In the genomic region with DNA sequence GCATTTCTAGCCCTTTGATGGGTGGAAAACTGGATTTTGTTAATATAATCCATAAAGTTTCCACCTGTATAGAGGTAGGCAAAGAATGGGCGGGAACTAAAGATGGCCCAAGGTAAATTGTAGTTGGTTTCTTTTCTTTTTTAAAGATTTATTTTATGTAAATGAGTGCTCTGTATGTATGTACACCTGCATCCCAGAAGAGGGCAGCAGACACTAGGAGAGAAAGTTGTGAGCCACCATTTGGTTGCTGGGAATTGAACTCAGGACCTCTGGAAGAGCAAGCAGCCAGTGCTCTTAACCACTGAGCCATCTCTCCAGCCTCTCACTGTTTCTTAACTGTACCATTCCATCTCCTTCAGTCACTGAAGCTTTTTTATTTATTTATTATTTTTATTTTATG, we compare ENCODE assay signal across 30 mouse cellular contexts. TPM values are rescaled to one million over a fixed set of nuclear protein-coding genes. Genes with fewer than 3 reads are reported as not detected.
DNase-seq lines count a peak whose midpoint lies in the region; ATAC-seq and TF ChIP-seq lines count a peak whose summit lies in the region.
"Had no signal": no experiment of that assay in that cellular context is flagged by ENCODE, and none has a peak within 500 bp of the region (broad histone marks: within the 10 kb centered on the region; RNA-seq: fewer than 3 reads in every experiment).

No protein-coding gene starts in this region.

- dilution Hi-C loops in CH12.LX (cut with MboI; ENCODE audit: extremely low pct_ligation_motif_present, extremely low pct_unique_long_range_greater_than_20kb, low sequenced_read_pairs) = no loop called here

- no peak for DNase-seq in hindbrain, postnatal 0 days (ENCODE audit: low spot score)
- DNase-seq in hindbrain, embryonic 14.5 days (ENCODE audit: low spot score) = no peak
- DNase-seq in liver, embryonic 14.5 days (ENCODE audit: low read depth in 3 of 3, low spot score in 3 of 3) = no peak
- DNase-seq in liver = no peak
- no peak for DNase-seq in CH12.LX (ENCODE audit: extremely low read depth)
- DNase-seq in ES-CJ7 (ENCODE audit: low read depth, low spot score) = peak; percentile 42
- DNase-seq in thymus, postnatal 0 days (ENCODE audit: low spot score) = no peak
- no peak for DNase-seq in adrenal gland, postnatal 4 days (ENCODE audit: low spot score in 2 of 2)
- DNase-seq: adrenal gland, postnatal 14 days; cerebellum, adult 11-12 months; cerebellum, adult 9-11 months; gastrocnemius, postnatal 14 days; heart, adult 11 months; heart, postnatal 4 days; kidney, adult 8-10 months; kidney, postnatal 10 days; lung, postnatal 4 days had no signal

- no peak for TF ChIP-seq EP300 in liver, embryonic 14.5 days (IDR thresholded peaks at IDR 0.05; ENCODE audit: low read depth)
- no peak for TF ChIP-seq EP300 in CH12.LX (IDR thresholded peaks at IDR 0.05; ENCODE audit: low read length)

- no peak for ATAC-seq in hindbrain, postnatal 0 days
- ATAC-seq in hindbrain, embryonic 14.5 days (ENCODE audit: low FRiP score) = no peak
- ATAC-seq in liver, embryonic 14.5 days (ENCODE audit: insufficient read depth) = no peak

- TF ChIP-seq CTCF in hindbrain, postnatal 0 days (IDR thresholded peaks at IDR 0.05; ENCODE audit: low read depth) = 0 out of 2 replicates have a peak, but pooled peaks have one; percentile 24
- 0 out of 2 replicates have a peak, but pooled peaks have one; percentile 34 for TF ChIP-seq CTCF in liver, embryonic 14.5 days (IDR thresholded peaks at IDR 0.05; ENCODE audit: low read depth)
- TF ChIP-seq CTCF in CH12.LX (conservative IDR thresholded peaks at IDR 0.05 in 1 of 2, IDR thresholded peaks at IDR 0.05 in 1 of 2; ENCODE audit: low read depth in 2 of 2, low read length in 2 of 2) = peak in 1 of 2 experiments; percentile 49; a peak in 2 of 4 replicates

- peak; percentile 24 for TF ChIP-seq RAD21 in CH12.LX (IDR thresholded peaks at IDR 0.05; ENCODE audit: low read depth, low read length)

- no peak overlapping the region for H3K9ac ChIP-seq in hindbrain, postnatal 0 days (replicated peaks; ENCODE audit: low read length)
- H3K9ac ChIP-seq in hindbrain, embryonic 14.5 days = no peak overlapping the region
- no peak overlapping the region for H3K9ac ChIP-seq in liver, embryonic 14.5 days (replicated peaks)
- H3K9ac ChIP-seq in CH12.LX (ENCODE audit: insufficient read depth, low read depth) = no peak overlapping the region
- H3K9ac ChIP-seq: embryonic facial prominence, embryonic 13.5 days; hindbrain, embryonic 13.5 days; liver, embryonic 15.5 days; midbrain, embryonic 12.5 days had no signal

- no peaks in the 10 kb centered on the region for H3K9me3 ChIP-seq in hindbrain, postnatal 0 days (ENCODE audit: low read length)
- no peaks in the 10 kb centered on the region for H3K9me3 ChIP-seq in hindbrain, embryonic 14.5 days (ENCODE audit: control insufficient read depth, low read length)
- no peaks in the 10 kb centered on the region for H3K9me3 ChIP-seq in liver, embryonic 14.5 days (ENCODE audit: control insufficient read depth, low read length)
- H3K9me3 ChIP-seq in CH12.LX (replicated peaks; ENCODE audit: low read length) = peaks cover 5% of the 10 kb centered on the region
- H3K9me3 ChIP-seq: embryonic facial prominence, embryonic 13.5 days; hindbrain, embryonic 13.5 days; liver, embryonic 15.5 days; megakaryocyte, embryonic 14.5 days; midbrain, embryonic 12.5 days had no signal

- peaks cover 9% of the 10 kb centered on the region for H3K79me2 ChIP-seq in CH12.LX (replicated peaks; ENCODE audit: control insufficient read depth, extremely low read depth, insufficient read depth, poor library complexity, severe bottlenecking)

- 78% methylated on average over 1 of the region's 1 CpGs for whole genome bisulfite sequencing in hindbrain, postnatal 0 days
- 87% methylated on average over 1 of the region's 1 CpGs for WGBS in hindbrain, embryonic 14.5 days
- 35% methylated on average over 1 of the region's 1 CpGs for WGBS in liver, embryonic 14.5 days (ENCODE audit: insufficient replicate concordance)

- H3K4me1 ChIP-seq in hindbrain, postnatal 0 days (ENCODE audit: insufficient read depth, low read length) = peaks cover 12% of the 10 kb centered on the region
- H3K4me1 ChIP-seq in hindbrain, embryonic 14.5 days (replicated peaks; ENCODE audit: control insufficient read depth, insufficient read depth, low read length) = peaks cover 9% of the 10 kb centered on the region
- peaks cover 10% of the 10 kb centered on the region in 2 experiments; a peak in 3 of 4 replicates for H3K4me1 ChIP-seq in liver, embryonic 14.5 days (replicated peaks; ENCODE audit: control insufficient read depth in 2 of 2, insufficient read depth in 2 of 2, low read length in 1 of 2)
- peaks cover 2 to 15% of the 10 kb centered on the region in 2 experiments; a peak in 2 of 4 replicates for H3K4me1 ChIP-seq in CH12.LX (ENCODE audit: control insufficient read depth in 1 of 2, insufficient read depth in 2 of 2)

- H3K27me3 ChIP-seq in hindbrain, postnatal 0 days (ENCODE audit: insufficient read depth, low read length) = no peaks in the 10 kb centered on the region
- no peaks in the 10 kb centered on the region for H3K27me3 ChIP-seq in hindbrain, embryonic 14.5 days (ENCODE audit: control insufficient read depth, insufficient read depth, low read length)
- no peaks in the 10 kb centered on the region; the same call in 1 of the 2 replicates for H3K27me3 ChIP-seq in liver, embryonic 14.5 days (ENCODE audit: control insufficient read depth, insufficient read depth, low read length)
- H3K27me3 ChIP-seq in CH12.LX (replicated peaks) = peaks cover 13% of the 10 kb centered on the region

- TF ChIP-seq POLR2A in CH12.LX (IDR thresholded peaks at IDR 0.05; ENCODE audit: low read depth, low read length) = no peak

- H3K4me3 ChIP-seq in hindbrain, postnatal 0 days (ENCODE audit: low read length) = no peak overlapping the region
- no peak overlapping the region for H3K4me3 ChIP-seq in hindbrain, embryonic 14.5 days (replicated peaks; ENCODE audit: low read length)
- no peak overlapping the region for H3K4me3 ChIP-seq in liver, embryonic 14.5 days (ENCODE audit: insufficient read depth in 1 of 2, low read depth in 2 of 2, low read length in 2 of 2)
- H3K4me3 ChIP-seq in CH12.LX (replicated peaks in 1 of 3; ENCODE audit: low read depth in 2 of 3, low read length in 2 of 3, poor library complexity in 1 of 3) = no peak overlapping the region
- H3K4me3 ChIP-seq: embryonic facial prominence, embryonic 13.5 days; hindbrain, embryonic 13.5 days; liver, embryonic 15.5 days; megakaryocyte, embryonic 14.5 days; midbrain, embryonic 12.5 days had no signal

- H3K36me3 ChIP-seq in hindbrain, postnatal 0 days (ENCODE audit: insufficient read depth, low read length) = no peaks in the 10 kb centered on the region
- no peaks in the 10 kb centered on the region for H3K36me3 ChIP-seq in hindbrain, embryonic 14.5 days (replicated peaks; ENCODE audit: control insufficient read depth, insufficient read depth)
- H3K36me3 ChIP-seq in liver, embryonic 14.5 days (replicated peaks; ENCODE audit: control insufficient read depth, insufficient read depth, low read depth) = peaks cover 3% of the 10 kb centered on the region
- peaks cover 5 to 10% of the 10 kb centered on the region in 2 experiments for H3K36me3 ChIP-seq in CH12.LX (replicated peaks in 1 of 2; ENCODE audit: control insufficient read depth in 1 of 2, insufficient read depth in 1 of 2, low read length in 1 of 2)
- H3K36me3 ChIP-seq: hindbrain, embryonic 13.5 days had no signal

- no peak overlapping the region for H3K4me2 ChIP-seq in hindbrain, postnatal 0 days (ENCODE audit: low read depth, low read length)
- no peak overlapping the region for H3K4me2 ChIP-seq in hindbrain, embryonic 14.5 days (replicated peaks)
- no peak overlapping the region for H3K4me2 ChIP-seq in liver, embryonic 14.5 days (ENCODE audit: low read depth)
- no peak overlapping the region for H3K4me2 ChIP-seq in CH12.LX (ENCODE audit: insufficient read depth, low read depth, poor library complexity, severe bottlenecking)
- H3K4me2 ChIP-seq: embryonic facial prominence, embryonic 13.5 days; heart, embryonic 11.5 days; hindbrain, embryonic 13.5 days; liver, embryonic 15.5 days; midbrain, embryonic 12.5 days had no signal

- in situ Hi-C loops in CH12.LX (cut with MboI; ENCODE audit: low pct_ligation_motif_present, low pct_unique_long_range_greater_than_20kb, low sequenced_read_pairs) = no loop called here

- no peak overlapping the region for H3K27ac ChIP-seq in hindbrain, postnatal 0 days
- H3K27ac ChIP-seq in hindbrain, embryonic 14.5 days = no peak overlapping the region
- H3K27ac ChIP-seq in liver, embryonic 14.5 days = no peak overlapping the region
- H3K27ac ChIP-seq in CH12.LX (ENCODE audit: insufficient read depth, low read depth) = no peak overlapping the region
- H3K27ac ChIP-seq: embryonic facial prominence, embryonic 13.5 days; hindbrain, embryonic 13.5 days; liver, embryonic 15.5 days; midbrain, embryonic 12.5 days had no signal

RNA-seq across cellular contexts. Expression of a gene that starts 2.4 kb away (rescaled TPM):
- 4.3 and 10.5 TPM in 2 replicates for total RNA-seq in hindbrain, postnatal 0 days (2014; rRNA removed)
- 4.5 and 6.4 TPM in 2 replicates for polyA plus RNA-seq in hindbrain, postnatal 0 days (2015; fragmentation: Nextera tagmentation; extraction: Ambion mirVana)
- polyA plus RNA-seq in hindbrain, embryonic 14.5 days (2014; fragmentation: Nextera tagmentation; extraction: Ambion mirVana) = 3.7 and 4.0 TPM in 2 replicates
- 14.3 and 15.7 TPM in 2 replicates for polyA plus RNA-seq in liver, embryonic 14.5 days (2012; rRNA removed)
- 11.1 and 12.1 TPM in 2 replicates for polyA plus RNA-seq in liver, embryonic 14.5 days (2014; fragmentation: Nextera tagmentation; extraction: Ambion mirVana)
- total RNA-seq in CH12.LX (2012; rRNA removed) = 17.8 and 25.0 TPM in 2 replicates
- 19.2 and 20.2 TPM in 2 replicates for total RNA-seq in CH12.LX (2014; rRNA removed)
- polyA plus RNA-seq in CH12.LX (2012; ENCODE audit: insufficient read length, low read depth) = 61.0 and 74.2 TPM in 2 replicates
- polyA plus RNA-seq in thymus, postnatal 0 days (2015; fragmentation: Nextera tagmentation; extraction: Ambion mirVana) = 21.8 and 25.3 TPM in 2 replicates
- 10 to 100 TPM; 14.5 to 17.1 TPM for total RNA-seq in adrenal gland, postnatal 4 days (2021)
- total RNA-seq: monocyte, adult 5-6 weeks had no signal

RNA-seq across cellular contexts. Expression of a gene that starts 15.6 kb away (rescaled TPM):
- 8.6 and 11.9 TPM in 2 replicates for total RNA-seq in hindbrain, postnatal 0 days (2014; rRNA removed)
- 4.3 and 5.7 TPM in 2 replicates for polyA plus RNA-seq in hindbrain, postnatal 0 days (2015; fragmentation: Nextera tagmentation; extraction: Ambion mirVana)
- polyA plus RNA-seq in hindbrain, embryonic 14.5 days (2014; fragmentation: Nextera tagmentation; extraction: Ambion mirVana) = 4.7 and 6.6 TPM in 2 replicates
- polyA plus RNA-seq in liver, embryonic 14.5 days (2012; rRNA removed) = not detected in 2 replicates
- not detected in 2 replicates for polyA plus RNA-seq in liver, embryonic 14.5 days (2014; fragmentation: Nextera tagmentation; extraction: Ambion mirVana)
- 0.08 TPM in 1 of 2 replicates, not detected in the other for total RNA-seq in CH12.LX (2012; rRNA removed)
- not detected in 2 replicates for total RNA-seq in CH12.LX (2014; rRNA removed)
- not detected in 2 replicates for polyA plus RNA-seq in CH12.LX (2012; ENCODE audit: insufficient read length, low read depth)
- 0.18 TPM in 1 of 2 replicates, not detected in the other for polyA plus RNA-seq in thymus, postnatal 0 days (2015; fragmentation: Nextera tagmentation; extraction: Ambion mirVana)
- total RNA-seq in adrenal gland, postnatal 4 days (2021) = under 1 TPM in 1 of 2 experiments, not detected in 1; 0.20 TPM
- total RNA-seq: adrenal gland, postnatal 14 days; common myeloid progenitor, adult 5-6 weeks; gastrocnemius, postnatal 14 days; left cerebral cortex, adult 8-10 months; left cerebral cortex, postnatal 36 days; monocyte, adult 5-6 weeks had no signal
- polyA plus RNA-seq: limb, embryonic 14.5 days; liver, embryonic 15.5 days; lung, embryonic 16.5 days; urinary bladder, adult 2 months had no signal

RNA-seq across cellular contexts. Expression of a gene that starts 17.0 kb away (rescaled TPM):
- 62.6 and 70.9 TPM in 2 replicates for total RNA-seq in hindbrain, postnatal 0 days (2014; rRNA removed)
- polyA plus RNA-seq in hindbrain, postnatal 0 days (2015; fragmentation: Nextera tagmentation; extraction: Ambion mirVana) = 50.0 and 53.5 TPM in 2 replicates
- 77.9 and 79.5 TPM in 2 replicates for polyA plus RNA-seq in hindbrain, embryonic 14.5 days (2014; fragmentation: Nextera tagmentation; extraction: Ambion mirVana)
- polyA plus RNA-seq in liver, embryonic 14.5 days (2012; rRNA removed) = 1.1 and 1.2 TPM in 2 replicates
- polyA plus RNA-seq in liver, embryonic 14.5 days (2014; fragmentation: Nextera tagmentation; extraction: Ambion mirVana) = 0.32 and 0.53 TPM in 2 replicates
- total RNA-seq in CH12.LX (2012; rRNA removed) = not detected in 2 replicates
- total RNA-seq in CH12.LX (2014; rRNA removed) = 0.12 TPM in 1 of 2 replicates, not detected in the other
- not detected in 2 replicates for polyA plus RNA-seq in CH12.LX (2012; ENCODE audit: insufficient read length, low read depth)
- polyA plus RNA-seq in thymus, postnatal 0 days (2015; fragmentation: Nextera tagmentation; extraction: Ambion mirVana) = 0.99 and 1.1 TPM in 2 replicates
- 10 to 100 TPM; 26.7 to 68.4 TPM for total RNA-seq in adrenal gland, postnatal 4 days (2021)
- total RNA-seq: common myeloid progenitor, adult 5-6 weeks; monocyte, adult 5-6 weeks had no signal

RNA-seq across cellular contexts. Expression of a gene that starts 21.0 kb away (rescaled TPM):
- total RNA-seq in hindbrain, postnatal 0 days (2014; rRNA removed) = 0.68 and 0.99 TPM in 2 replicates
- polyA plus RNA-seq in hindbrain, postnatal 0 days (2015; fragmentation: Nextera tagmentation; extraction: Ambion mirVana) = 0.45 and 0.48 TPM in 2 replicates
- polyA plus RNA-seq in hindbrain, embryonic 14.5 days (2014; fragmentation: Nextera tagmentation; extraction: Ambion mirVana) = 0.52 and 1.0 TPM in 2 replicates
- 11.4 and 12.1 TPM in 2 replicates for polyA plus RNA-seq in liver, embryonic 14.5 days (2012; rRNA removed)
- 10.9 and 11.6 TPM in 2 replicates for polyA plus RNA-seq in liver, embryonic 14.5 days (2014; fragmentation: Nextera tagmentation; extraction: Ambion mirVana)
- total RNA-seq in CH12.LX (2012; rRNA removed) (10.0 and 10.6 TPM in 2 replicates), CH12.LX (2014; rRNA removed) (20.4 and 24.2 TPM in 2 replicates)
- polyA plus RNA-seq in CH12.LX (2012; ENCODE audit: insufficient read length, low read depth) = 12.4 and 14.5 TPM in 2 replicates
- polyA plus RNA-seq in thymus, postnatal 0 days (2015; fragmentation: Nextera tagmentation; extraction: Ambion mirVana) = 0.13 and 0.22 TPM in 2 replicates
- total RNA-seq in adrenal gland, postnatal 4 days (2021) = 1 to 10 TPM; 3.7 to 6.4 TPM
- total RNA-seq: common myeloid progenitor, adult 5-6 weeks; monocyte, adult 5-6 weeks had no signal

RNA-seq across cellular contexts. Expression of a gene that starts 42.3 kb away (rescaled TPM):
- total RNA-seq in hindbrain, postnatal 0 days (2014; rRNA removed) = 43.8 and 58.3 TPM in 2 replicates
- 24.0 and 24.2 TPM in 2 replicates for polyA plus RNA-seq in hindbrain, postnatal 0 days (2015; fragmentation: Nextera tagmentation; extraction: Ambion mirVana)
- polyA plus RNA-seq in hindbrain, embryonic 14.5 days (2014; fragmentation: Nextera tagmentation; extraction: Ambion mirVana) = 21.7 and 24.2 TPM in 2 replicates
- polyA plus RNA-seq in liver, embryonic 14.5 days (2012; rRNA removed) = 273 and 373 TPM in 2 replicates
- polyA plus RNA-seq in liver, embryonic 14.5 days (2014; fragmentation: Nextera tagmentation; extraction: Ambion mirVana) = 277 and 278 TPM in 2 replicates
- total RNA-seq in CH12.LX (2012; rRNA removed) (178 and 229 TPM in 2 replicates), CH12.LX (2014; rRNA removed) (359 and 390 TPM in 2 replicates)
- 183 and 220 TPM in 2 replicates for polyA plus RNA-seq in CH12.LX (2012; ENCODE audit: insufficient read length, low read depth)
- polyA plus RNA-seq in thymus, postnatal 0 days (2015; fragmentation: Nextera tagmentation; extraction: Ambion mirVana) = 153 and 156 TPM in 2 replicates
- 100 to 1,000 TPM; 200 to 217 TPM for total RNA-seq in adrenal gland, postnatal 4 days (2021)

Comparison
In these comparisons a context has a peak if more than half of its experiments do, and no peak if none do; other contexts are left out.
1. RNA of a gene that starts 17.0 kb away (polyA plus RNA-seq): 77.9 to 79.5 TPM in hindbrain, embryonic 14.5 days and 50.0 to 53.5 TPM in hindbrain, postnatal 0 days; 0.32 to 1.2 TPM in liver, embryonic 14.5 days, 0.99 to 1.1 TPM in thymus, postnatal 0 days and not detected in CH12.LX; every median in the first group is over 10 times any median in the second.